Mouse (Mus musculus) midbrain, postnatal 0 days (tissue): ENCODE data around the gene Mdga1. TPM values are rescaled to one million over a fixed set of nuclear protein-coding genes. Genes with fewer than 3 reads are reported as not detected.

Experiments
- ATAC-seq: fragments of 200-750 bp; cut with Nextera tagmentation; 2 replicates; pipeline ENCODE4 v1.8.0; 2017; ENCODE audit warnings: moderate number of reproducible peaks, mild to moderate bottlenecking, moderate TSS enrichment, moderate library complexity; ENCODE audit not compliant: low FRiP score
- DNase-seq: peaks from one replicate; pipeline ENCODE4 v3.0.0-alpha.2; 2015; ENCODE audit warnings: low spot score
- H3K27ac ChIP-seq: fragments of 300-500 bp; sonication (generic); 2 replicates; pipeline ENCODE4 v1.5.1; 2014; ENCODE audit warnings: low read depth, mild to moderate bottlenecking, low read length, mixed read lengths
- H3K27me3 ChIP-seq: fragments of 300-500 bp; sonication (generic); 2 replicates; pipeline ENCODE4 v1.6.1; 2014; ENCODE audit warnings: low read length, control low read depth, mixed read lengths; ENCODE audit not compliant: insufficient read depth
- H3K36me3 ChIP-seq: fragments of 300-500 bp; sonication (generic); 2 replicates; pipeline ENCODE4 v1.6.1; 2014; ENCODE audit warnings: low read length, control low read depth, mixed read lengths; ENCODE audit not compliant: insufficient read depth
- H3K4me1 ChIP-seq: fragments of 300-500 bp; sonication (generic); 2 replicates; pipeline ENCODE4 v1.6.1; 2014; ENCODE audit warnings: mild to moderate bottlenecking, control low read depth, antibody characterized with exemption, low read length, mixed read lengths; ENCODE audit not compliant: insufficient read depth
- H3K4me2 ChIP-seq: fragments of 300-500 bp; sonication (generic); 2 replicates; pipeline ENCODE4 v1.6.1; 2014; ENCODE audit warnings: low read depth, mild to moderate bottlenecking, low read length, mixed read lengths; ENCODE audit not compliant: poor library complexity, severe bottlenecking
- H3K4me3 ChIP-seq: fragments of 300-500 bp; sonication (generic); 2 replicates; pipeline ENCODE4 v1.5.1; 2014; ENCODE audit warnings: low read depth, mild to moderate bottlenecking, low read length, moderate library complexity
- H3K9ac ChIP-seq: fragments of 300-500 bp; sonication (generic); replicated peaks from 2 replicates; pipeline ENCODE4 v1.6.1; 2014; ENCODE audit warnings: mild to moderate bottlenecking, low read length, moderate library complexity, mixed read lengths; ENCODE audit not compliant: poor library complexity, severe bottlenecking
- H3K9me3 ChIP-seq: fragments of 300-500 bp; sonication (generic); 2 replicates; pipeline ENCODE4 v1.6.1; 2016; ENCODE audit warnings: low read length, control low read depth
- CTCF ChIP-seq: IDR thresholded peaks from 2 replicates; pipeline ENCODE4 v1.5.1; 2016; ENCODE audit warnings: antibody characterized with exemption, mild to moderate bottlenecking
- WGBS: fragments of 180-500 bp; shearing (Covaris S2); extraction: QIAGEN DNeasy Blood & Tissue Kit; methylation state at CpG from one replicate; pipeline ENCODE4 v1.1.7; 2014; 5-methylcytosine and 5-hydroxymethylcytosine counted together
- polyA plus RNA-seq: library from polyadenylated mRNA; unstranded; fragments of >200 nt; fragmentation: Nextera tagmentation; extraction: Ambion mirVana; gene quantifications from 2 replicates; pipeline ENCODE4 v1.2.1, GENCODE M21; 2015
- total RNA-seq: library from RNA; depleted of rRNA; stranded (reverse); fragments of >200 nt; gene quantifications from 2 replicates; pipeline ENCODE4 v1.2.3, GENCODE M21; 2014

The Mdga1 gene
- total and polyA plus RNA-seq, 2 experiments from 2014 or later = 16.9 to 64.7 TPM

GRCm38 (mm10) chr17:29995986-29996385, 26.1 kb upstream of the Mdga1 start:
- 90% methylated on average over 5 of the region's 5 CpGs for WGBS
- no peak overlapping the region for H3K4me3 ChIP-seq
- H3K9me3 ChIP-seq = no peaks in the 10 kb centered on the region
- H3K9ac ChIP-seq = no peak overlapping the region
- TF ChIP-seq CTCF = no peak
- H3K4me2 ChIP-seq = no peak overlapping the region
- H3K36me3 ChIP-seq = no peaks in the 10 kb centered on the region
- no peak overlapping the region for H3K27ac ChIP-seq
- H3K4me1 ChIP-seq = no peaks in the 10 kb centered on the region
- DNase-seq (no peak), ATAC-seq (no peak)
- no peaks in the 10 kb centered on the region for H3K27me3 ChIP-seq

- H3K27ac ChIP-seq = no peak overlapping the region
- no peaks in the 10 kb centered on the region for H3K4me1 ChIP-seq
- ATAC-seq = no peak
- H3K9me3 ChIP-seq = no peaks in the 10 kb centered on the region
- no peak overlapping the region for H3K9ac ChIP-seq
- DNase-seq = no peak
- H3K36me3 ChIP-seq = no peaks in the 10 kb centered on the region
- H3K4me3 ChIP-seq = no peak overlapping the region
- 81% methylated on average over 4 of the region's 4 CpGs for WGBS
- H3K27me3 ChIP-seq = no peaks in the 10 kb centered on the region
- no peak for TF ChIP-seq CTCF
- H3K4me2 ChIP-seq = no peak overlapping the region
Measured at GRCm38 (mm10) chr17:29994459-29994858, 24.6 kb upstream of the Mdga1 start.

- TF ChIP-seq CTCF = no peak
- ATAC-seq = no peak
Measured at GRCm38 (mm10) chr17:29994011-29994410, 24.1 kb upstream of the Mdga1 start.

GRCm38 (mm10) chr17:29993488-29993887, 23.6 kb upstream of the Mdga1 start:
- ATAC-seq = no peak; the same call in 1 of the 2 replicates
- H3K4me3 ChIP-seq = no peak overlapping the region
- no peak overlapping the region for H3K4me2 ChIP-seq
- H3K36me3 ChIP-seq = no peaks in the 10 kb centered on the region
- no peaks in the 10 kb centered on the region for H3K9me3 ChIP-seq
- WGBS = 80% methylated on average over 8 of the region's 8 CpGs
- H3K27me3 ChIP-seq = no peaks in the 10 kb centered on the region
- peak; percentile 85 for DNase-seq
- H3K4me1 ChIP-seq = no peaks in the 10 kb centered on the region
- H3K27ac ChIP-seq = no peak overlapping the region
- H3K9ac ChIP-seq = no peak overlapping the region
- TF ChIP-seq CTCF = no peak

More at GRCm38 (mm10) chr17:29994011-29994410, 24.1 kb upstream of the Mdga1 start:
- DNase-seq = no peak
- H3K9ac ChIP-seq = no peak overlapping the region
- H3K36me3 ChIP-seq = no peaks in the 10 kb centered on the region
- H3K27me3 ChIP-seq = no peaks in the 10 kb centered on the region
- H3K4me3 ChIP-seq = no peak overlapping the region
- H3K4me2 ChIP-seq = no peak overlapping the region
- WGBS = 81% methylated on average over 3 of the region's 3 CpGs
- H3K9me3 ChIP-seq = no peaks in the 10 kb centered on the region
- H3K27ac ChIP-seq = no peak overlapping the region
- H3K4me1 ChIP-seq = no peaks in the 10 kb centered on the region

GRCm38 (mm10) chr17:29990845-29991244, 21.0 kb upstream of the Mdga1 start:
- Histone ChIP-seq H3K4me1 (no peaks in the 10 kb centered on the region), H3K9me3 (no peaks in the 10 kb centered on the region), H3K4me3 (no peak overlapping the region), H3K4me2 (no peak overlapping the region), H3K36me3 (no peaks in the 10 kb centered on the region), H3K27ac (no peak overlapping the region), H3K9ac (no peak overlapping the region), H3K27me3 (no peaks in the 10 kb centered on the region)
- ATAC-seq = no peak
- WGBS = 89% methylated on average over 2 of the region's 2 CpGs
- DNase-seq = no peak
- TF ChIP-seq CTCF = no peak

- H3K4me1 ChIP-seq = no peaks in the 10 kb centered on the region
- no peaks in the 10 kb centered on the region for H3K9me3 ChIP-seq
- no peak overlapping the region for H3K4me3 ChIP-seq
- no peak for ATAC-seq
- no peak for DNase-seq
- no peak overlapping the region for H3K4me2 ChIP-seq
- 88% methylated on average over 3 of the region's 3 CpGs for WGBS
- H3K27ac ChIP-seq = no peak overlapping the region
- no peaks in the 10 kb centered on the region for H3K27me3 ChIP-seq
- H3K9ac ChIP-seq = no peak overlapping the region
- TF ChIP-seq CTCF = no peak
- no peaks in the 10 kb centered on the region for H3K36me3 ChIP-seq
Measured at GRCm38 (mm10) chr17:29990136-29990535, 20.2 kb upstream of the Mdga1 start.
